Mouse (Mus musculus): ENCODE results near the gene Cald1. TPM values are rescaled to one million over a fixed set of nuclear protein-coding genes. Genes with fewer than 3 reads are reported as not detected.

Cald1 gene
- polyA plus RNA-seq (2017; shearing (Covaris generic)): 0.22 TPM

DNA sequence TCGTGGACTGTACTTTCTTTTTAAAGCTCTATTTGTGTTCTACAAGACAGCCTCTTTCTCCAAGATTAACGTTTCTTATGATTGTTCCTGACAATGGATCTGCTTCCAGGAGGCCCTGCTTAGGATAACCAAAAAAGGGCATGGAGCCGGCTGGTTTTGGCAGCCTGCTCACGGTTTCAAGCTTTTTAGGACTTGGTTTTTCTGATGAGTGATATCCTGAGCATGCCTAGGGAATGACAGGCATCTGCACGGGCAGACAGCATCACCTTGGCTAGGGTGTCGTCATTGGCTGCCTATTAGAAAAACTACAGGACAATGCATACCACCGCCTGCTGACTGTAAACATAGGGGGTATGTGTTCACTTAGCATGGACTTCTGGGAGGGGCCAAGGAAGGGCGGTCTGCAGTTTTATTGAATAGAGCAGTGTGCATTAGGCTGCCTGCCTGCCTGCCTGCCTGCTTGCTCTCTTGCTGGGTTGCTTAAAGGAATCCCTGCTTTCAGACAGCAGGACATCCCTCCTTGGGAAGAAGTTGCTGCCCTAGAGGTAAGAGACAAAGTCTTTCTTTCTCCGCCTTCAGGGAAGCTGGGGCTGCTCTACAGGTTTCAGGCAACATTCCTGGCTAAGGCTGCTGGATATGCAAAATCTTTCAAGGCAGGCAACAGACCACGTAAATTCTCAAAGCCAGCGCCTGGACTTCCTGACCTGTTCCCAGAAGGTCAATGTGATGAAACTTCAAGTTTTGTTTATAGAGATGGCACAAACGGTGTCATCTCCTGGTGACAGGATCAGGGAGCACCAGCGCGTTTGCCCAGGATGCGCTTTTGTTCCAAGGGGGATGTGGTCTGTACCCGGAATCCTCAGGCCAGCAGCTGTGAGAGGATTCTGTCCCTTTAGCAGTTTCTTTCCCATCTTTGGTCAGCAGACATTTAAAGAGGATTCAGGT is at the start of gene Cald1:
TSS of gene Cald1 (plus strand) at position 380 of the 945 bp plus-strand sequence.

GRCm38 (mm10) chr6:34780231-34780942 is 182.1 kb downstream of the Cald1 start, which contains the start of gene Agbl3:
Agbl3 (plus strand) TSS chr6:34780432.

Other genes starting within 250 kb of the Cald1 start
- not detected for gene Akr1b8, start 244.4 kb upstream of the Cald1 start, polyA plus RNA-seq (2017; shearing (Covaris generic))
- 44.1 TPM for gene Akr1b10, start 214.3 kb upstream of the Cald1 start, polyA plus RNA-seq (2017; shearing (Covaris generic))
- 0.23 TPM for gene Akr1b7, start 186.2 kb upstream of the Cald1 start, polyA plus RNA-seq (2017; shearing (Covaris generic))
- 21.6 TPM for gene Bpgm, start 122.3 kb upstream of the Cald1 start, polyA plus RNA-seq (2017; shearing (Covaris generic))
- gene Agbl3, start 181.9 kb downstream of the Cald1 start, polyA plus RNA-seq (2017; shearing (Covaris generic)): 2.1 TPM